Mouse (Mus musculus): ENCODE measurements around the gene Prcd.

DNA sequence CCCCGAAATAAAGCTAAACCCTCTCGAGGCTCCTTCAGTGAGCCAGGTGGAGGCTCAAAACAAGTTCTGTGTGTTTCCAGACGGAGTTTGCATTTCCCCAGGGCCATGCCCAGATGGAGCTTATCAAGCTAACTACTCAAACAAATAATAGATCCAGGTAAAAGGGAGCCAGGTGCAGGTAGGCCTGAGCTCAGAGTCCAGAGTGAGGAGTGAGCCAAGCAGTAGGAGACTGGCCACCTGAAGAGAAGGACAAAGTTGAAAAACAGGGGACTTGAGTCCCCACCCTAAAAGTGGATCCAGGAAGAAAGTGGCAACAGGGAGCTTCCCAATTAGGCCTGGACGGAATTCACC lies 40.5 kb downstream of the Prcd start:
- no peak for TF ChIP-seq CTCF (IDR thresholded peaks at IDR 0.05; ENCODE audit: insufficient read depth, low read length)
- TF ChIP-seq POLR2A (IDR thresholded peaks at IDR 0.05; ENCODE audit: borderline replicate concordance, extremely low read depth, low read depth, low read length), result no peak; the same call in 1 of the 2 replicates

All from lung, adult 2 months (tissue).